Mouse (Mus musculus) neutrophil, adult 65 days (primary cell): ENCODE results near the gene Mospd1. TPM values are rescaled to one million over a fixed set of nuclear protein-coding genes. Genes with fewer than 3 reads are reported as not detected.

Experiments
- total RNA-seq: library from RNA; stranded (reverse); gene quantifications from 2 replicates; pipeline ENCODE4 v1.2.4, GENCODE M21; 2023

The Mospd1 gene
- 27.6 and 28.9 TPM in 2 replicates for total RNA-seq

DNA sequence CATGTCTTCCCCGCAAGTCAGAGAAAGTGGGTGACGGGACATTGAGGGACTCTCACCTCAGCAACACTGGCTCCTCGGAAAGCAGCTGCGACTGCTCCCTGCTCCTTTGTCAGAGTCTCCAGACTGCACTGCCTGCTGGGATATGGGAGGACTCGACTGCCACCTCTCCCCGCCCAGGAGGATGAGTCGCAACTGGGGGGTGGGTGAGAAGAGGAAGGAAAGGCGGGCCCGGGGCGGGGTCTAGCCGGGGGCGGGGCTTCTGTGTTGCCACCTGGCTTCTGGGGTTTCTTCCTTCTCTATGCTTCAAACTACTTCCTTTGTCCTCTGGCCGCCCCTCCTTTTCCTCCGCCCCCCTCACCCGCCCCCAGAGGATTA is at the start of gene Mospd1:
Gene Mospd1, minus strand, starts transcription at position 137 of the 375 bp plus-strand sequence.

Other genes with a start within 250 kb of the Mospd1 start
- not detected in 2 replicates for gene Plac1, start 130.4 kb downstream of the Mospd1 start, total RNA-seq
- 4.4 and 4.6 TPM in 2 replicates for gene Fam122b, start 100.7 kb downstream of the Mospd1 start, total RNA-seq
- not detected in 2 replicates for gene Fam122c, start 97.1 kb downstream of the Mospd1 start, total RNA-seq
- not detected in 2 replicates for gene Etd, start 64.4 kb upstream of the Mospd1 start, total RNA-seq
- not detected in 2 replicates for gene Rtl8c, start 237.5 kb upstream of the Mospd1 start, total RNA-seq
- not detected in 2 replicates for gene Gm14597, start 238.5 kb upstream of the Mospd1 start, total RNA-seq